Mouse (Mus musculus) limb, embryonic 13.5 days (tissue): ENCODE results near the gene Ncaph. TPM values are rescaled to one million over a fixed set of nuclear protein-coding genes. Genes with fewer than 3 reads are reported as not detected.
"Not testable (repeated sequence)": the region's sequence is repeated elsewhere in the genome, so short reads cannot be mapped to it uniquely, and the experiment has no call there.

Source experiments
- ATAC-seq: fragments of 200-750 bp; cut with Nextera tagmentation; 2 replicates; pipeline ENCODE4 v1.8.0; 2017; ENCODE audit warnings: low read depth, moderate number of reproducible peaks, moderate TSS enrichment; ENCODE audit not compliant: low FRiP score
- H3K27ac ChIP-seq: fragments of 300-500 bp; sonication (generic); 2 replicates; pipeline ENCODE4 v1.5.1; 2015; ENCODE audit warnings: inconsistent platforms, mild to moderate bottlenecking, moderate library complexity
- H3K27me3 ChIP-seq: fragments of 300-500 bp; sonication (generic); 2 replicates; pipeline ENCODE4 v1.6.1; 2015; ENCODE audit warnings: mild to moderate bottlenecking, inconsistent platforms
- H3K36me3 ChIP-seq: fragments of 300-500 bp; sonication (generic); 2 replicates; pipeline ENCODE4 v1.6.1; 2015; ENCODE audit warnings: inconsistent platforms, mild to moderate bottlenecking, moderate library complexity
- H3K4me1 ChIP-seq: fragments of 300-500 bp; sonication (generic); 2 replicates; pipeline ENCODE4 v1.6.1; 2015; ENCODE audit warnings: inconsistent platforms
- H3K4me2 ChIP-seq: fragments of 300-500 bp; sonication (generic); replicated peaks from 2 replicates; pipeline ENCODE4 v1.6.1; 2015; ENCODE audit warnings: inconsistent platforms, mild to moderate bottlenecking, moderate library complexity
- H3K4me3 ChIP-seq: fragments of 300-500 bp; sonication (generic); 2 replicates; pipeline ENCODE4 v1.5.1; 2015; ENCODE audit warnings: moderate library complexity, mild to moderate bottlenecking, inconsistent platforms
- H3K9ac ChIP-seq: fragments of 300-500 bp; sonication (generic); 2 replicates; pipeline ENCODE4 v1.6.1; 2015; ENCODE audit warnings: mild to moderate bottlenecking, inconsistent platforms
- H3K9me3 ChIP-seq: fragments of 300-500 bp; sonication (generic); 2 replicates; pipeline ENCODE4 v1.6.1; 2016; ENCODE audit warnings: inconsistent platforms
- WGBS: fragments of 180-500 bp; shearing (Covaris S2); methylation state at CpG from one replicate; pipeline ENCODE4 v1.1.7; 2015; 5-methylcytosine and 5-hydroxymethylcytosine counted together
- polyA plus RNA-seq: library from polyadenylated mRNA; unstranded; fragments of >200 nt; fragmentation: Nextera tagmentation; extraction: Ambion mirVana; gene quantifications from 2 replicates; pipeline ENCODE4 v1.2.1, GENCODE M21; 2015

Gene Ncaph
- polyA plus RNA-seq, result 81.7 and 83.1 TPM in 2 replicates

DNA sequence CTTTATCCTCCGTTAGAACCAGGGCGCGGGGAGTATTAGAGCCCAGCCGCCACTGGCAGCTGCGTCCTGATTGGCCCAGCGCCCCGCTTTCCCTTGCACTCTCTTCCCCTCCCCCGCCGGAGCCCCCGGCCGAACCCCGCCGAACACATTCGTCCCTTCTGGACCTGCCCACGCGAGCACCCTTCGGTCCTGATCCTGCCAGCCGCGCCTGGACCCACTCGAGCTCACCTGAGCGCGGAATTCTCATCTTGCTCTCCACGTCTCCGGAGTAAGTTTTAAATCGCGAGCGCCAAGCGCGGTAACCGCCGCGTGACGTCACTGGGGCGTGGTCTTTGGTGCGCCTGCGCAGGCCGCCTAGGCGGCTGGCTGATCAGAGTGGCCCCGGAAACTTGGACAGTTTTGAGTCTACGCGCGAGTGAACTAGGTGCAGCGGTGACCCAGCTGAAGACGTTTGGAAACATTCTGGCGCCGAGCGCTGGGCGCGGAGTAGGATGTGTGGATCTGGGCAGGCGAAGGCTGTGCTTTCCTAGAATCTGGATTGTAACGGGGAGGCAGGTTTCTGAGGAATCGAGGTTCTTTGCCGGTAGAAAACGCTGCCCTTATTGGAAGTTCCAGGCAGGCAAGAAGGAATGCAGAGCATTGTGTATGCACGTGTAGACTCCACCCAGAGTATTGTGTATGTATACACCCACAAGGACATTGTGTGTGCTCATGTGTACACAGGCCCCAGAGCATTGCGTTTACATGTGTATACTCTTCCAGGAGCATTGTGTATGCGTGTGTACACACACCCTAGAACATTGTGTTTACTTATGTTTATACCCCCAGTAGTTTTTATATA lies at the start of gene Ncaph:
Ncaph (minus strand) TSS at position 334 of the 841 bp plus-strand sequence.
- Histone ChIP-seq H3K4me3 (peak within 1 kb of the TSS; percentile 74), H3K9me3 (no peaks in the 10 kb centered on the region), H3K27me3 (no peaks in the 10 kb centered on the region), H3K36me3 (no peaks in the 10 kb centered on the region), H3K4me2 (peak within 1 kb of the TSS; percentile 76), H3K4me1 (peaks cover 47% of the 10 kb centered on the region), H3K9ac (peak within 1 kb of the TSS; percentile 68), H3K27ac (peak within 1 kb of the TSS; percentile 76)
- WGBS, result 2% methylated on average over 57 of the region's 57 CpGs
- ATAC-seq, result peak; percentile 93

- H3K9me3 ChIP-seq, result no peaks in the 10 kb centered on the region
- H3K4me1 ChIP-seq, result peaks cover 5% of the 10 kb centered on the region; the same call in 1 of the 2 replicates
- peak overlapping the region; percentile 86 for H3K27ac ChIP-seq
- no peaks in the 10 kb centered on the region for H3K27me3 ChIP-seq
- H3K4me3 ChIP-seq, result peak overlapping the region; percentile 60
- ATAC-seq, result peak; percentile 100
- peak overlapping the region; percentile 82 for H3K4me2 ChIP-seq
- peak overlapping the region; percentile 78 for H3K9ac ChIP-seq
- WGBS, result 3% methylated on average over 17 of the region's 17 CpGs
- no peaks in the 10 kb centered on the region for H3K36me3 ChIP-seq
Observed at GRCm38 (mm10) chr2:127182598-127183381, 49.0 kb upstream of the Ncaph start.

- WGBS, result 10% methylated on average over 1 of the region's 1 CpGs
- H3K27ac ChIP-seq, result not testable (repeated sequence)
Observed at GRCm38 (mm10) chr2:127166261-127166660, 32.5 kb upstream of the Ncaph start.

GRCm38 (mm10) chr2:127165675-127166074 lies 31.9 kb upstream of the Ncaph start:
- Histone ChIP-seq H3K4me3 (no peak overlapping the region), H3K9me3 (no peaks in the 10 kb centered on the region), H3K4me1 (no peaks in the 10 kb centered on the region), H3K27me3 (no peaks in the 10 kb centered on the region), H3K4me2 (no peak overlapping the region), H3K9ac (no peak overlapping the region), H3K27ac (no peak overlapping the region), H3K36me3 (no peaks in the 10 kb centered on the region)
- 54% methylated on average over 4 of the region's 4 CpGs for WGBS
- ATAC-seq, result no peak

More at GRCm38 (mm10) chr2:127166261-127166660, 32.5 kb upstream of the Ncaph start:
- H3K36me3 ChIP-seq, H3K9me3 ChIP-seq, H3K4me2 ChIP-seq, H3K4me3 ChIP-seq, H3K4me1 ChIP-seq, H3K27me3 ChIP-seq, ATAC-seq, H3K9ac ChIP-seq: not testable (repeated sequence)

GRCm38 (mm10) chr2:127145699-127146098 lies 11.9 kb upstream of the Ncaph start:
- H3K27ac ChIP-seq, result no peak overlapping the region
- H3K36me3 ChIP-seq, result peaks cover 9% of the 10 kb centered on the region
- no peak overlapping the region for H3K4me2 ChIP-seq
- WGBS, result 81% methylated on average over 3 of the region's 3 CpGs
- H3K4me3 ChIP-seq, result no peak overlapping the region
- H3K27me3 ChIP-seq, result no peaks in the 10 kb centered on the region
- no peak for ATAC-seq
- no peaks in the 10 kb centered on the region for H3K9me3 ChIP-seq
- no peak overlapping the region for H3K9ac ChIP-seq
- H3K4me1 ChIP-seq, result peaks cover 19% of the 10 kb centered on the region

DNA sequence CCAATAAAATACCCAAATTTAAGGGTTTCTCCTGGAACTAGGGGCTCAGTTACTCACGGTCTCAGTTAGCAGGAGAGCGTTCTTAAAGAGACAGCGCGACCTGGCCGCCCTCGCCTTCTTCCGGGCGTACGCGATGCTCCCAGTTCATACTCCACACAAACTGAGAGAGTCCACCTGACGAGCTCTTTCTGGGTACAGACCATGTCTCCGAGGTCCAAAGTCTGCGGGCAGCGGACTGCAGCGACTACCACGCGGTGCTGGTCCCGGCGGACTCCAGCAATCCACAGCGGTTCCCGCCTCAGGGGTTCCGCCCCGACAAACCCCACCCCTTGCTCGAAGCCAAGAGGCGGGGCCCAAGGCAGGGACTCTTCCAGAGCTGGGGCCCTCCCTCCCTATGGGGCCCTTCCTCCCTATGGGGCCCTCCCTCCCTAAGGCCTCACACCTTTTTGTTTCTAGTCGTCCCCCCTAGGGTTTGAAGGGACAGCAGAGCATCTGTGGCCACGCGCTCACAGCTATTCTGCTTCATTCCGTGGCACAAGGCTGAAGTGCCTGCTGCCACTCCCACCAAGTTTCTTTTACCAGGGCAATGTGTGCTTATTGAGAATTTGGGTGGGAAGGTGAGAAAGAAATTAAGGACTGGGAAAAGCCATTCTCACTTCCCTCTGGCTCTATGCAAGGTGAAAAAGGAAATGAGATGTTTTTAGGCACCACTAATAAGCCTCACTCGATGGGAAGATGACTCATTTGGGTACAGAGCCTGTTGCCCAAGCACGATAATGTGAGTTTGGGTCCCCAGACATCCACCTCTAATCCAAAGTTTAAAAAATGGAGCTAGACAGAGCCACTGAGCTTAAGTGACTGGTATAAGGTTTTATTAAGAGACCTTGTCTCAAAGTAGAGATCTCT lies 9.7 kb upstream of the Ncaph start, which contains the start of gene Itpripl1:
Itpripl1 (minus strand) TSS at position 285 of the 906 bp plus-strand sequence.
- peaks cover 21% of the 10 kb centered on the region for H3K4me1 ChIP-seq
- H3K4me3 ChIP-seq, result peak within 1 kb of the TSS; percentile 67
- 0 out of 2 replicates have a peak within 1 kb of the TSS, but pooled peaks have one; percentile 10 for H3K27ac ChIP-seq
- WGBS, result 3% methylated on average over 31 of the region's 31 CpGs
- no peaks in the 10 kb centered on the region for H3K9me3 ChIP-seq
- peak within 1 kb of the TSS; percentile 77 for H3K9ac ChIP-seq
- peak within 1 kb of the TSS; percentile 83 for H3K4me2 ChIP-seq
- H3K27me3 ChIP-seq, result no peaks in the 10 kb centered on the region
- peak; percentile 89 for ATAC-seq
- peaks cover 25% of the 10 kb centered on the region for H3K36me3 ChIP-seq

DNA sequence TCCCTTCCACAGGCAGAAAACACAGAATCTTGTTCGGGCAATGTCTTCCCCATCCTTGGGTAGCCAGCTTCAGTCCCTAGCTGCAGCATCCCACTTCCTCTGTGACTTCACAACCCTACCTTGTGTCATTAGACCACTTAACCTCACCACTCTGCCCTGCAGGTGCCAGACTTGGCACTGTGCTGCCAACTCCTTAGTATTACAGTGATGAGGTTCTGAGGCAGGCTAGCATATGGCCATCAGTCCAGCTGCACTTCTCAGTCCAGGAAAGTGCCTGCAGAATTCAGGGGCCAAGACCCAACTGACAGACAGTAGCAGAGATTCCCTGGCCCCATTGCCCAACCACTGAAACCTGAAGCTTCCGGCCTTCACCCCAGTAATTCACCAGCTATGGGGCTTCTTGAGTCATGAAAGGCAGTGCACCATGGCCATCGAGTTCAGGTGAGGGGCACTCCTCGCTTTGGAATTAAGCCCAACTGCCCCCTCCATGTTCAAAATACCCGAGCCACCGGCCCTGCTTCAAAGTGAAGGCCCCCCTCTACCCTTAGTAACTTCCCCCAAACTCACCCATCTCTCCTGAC lies 8.9 kb upstream of the Ncaph start:
- H3K9me3 ChIP-seq, result no peaks in the 10 kb centered on the region
- H3K4me3 ChIP-seq, result peak overlapping the region; percentile 67
- H3K4me1 ChIP-seq, result peaks cover 28% of the 10 kb centered on the region
- peaks cover 25% of the 10 kb centered on the region for H3K36me3 ChIP-seq
- ATAC-seq, result peak; percentile 22; the same call in 1 of the 2 replicates
- H3K9ac ChIP-seq, result peak overlapping the region; percentile 77
- peak overlapping the region; percentile 83 for H3K4me2 ChIP-seq
- WGBS, result 16% methylated on average over 6 of the region's 6 CpGs
- no peaks in the 10 kb centered on the region for H3K27me3 ChIP-seq
- H3K27ac ChIP-seq, result 0 out of 2 replicates have a peak overlapping the region, but pooled peaks have one; percentile 10

GRCm38 (mm10) chr2:127142031-127142430 lies 8.3 kb upstream of the Ncaph start:
- Histone ChIP-seq H3K4me1 (peaks cover 34% of the 10 kb centered on the region), H3K9ac (peak overlapping the region; percentile 77; the same call in 1 of the 2 replicates), H3K36me3 (peaks cover 25% of the 10 kb centered on the region), H3K9me3 (no peaks in the 10 kb centered on the region), H3K27ac (no peak overlapping the region), H3K4me3 (peak overlapping the region; percentile 67), H3K4me2 (peak overlapping the region; percentile 83), H3K27me3 (no peaks in the 10 kb centered on the region)
- 84% methylated on average over 10 of the region's 10 CpGs for WGBS
- ATAC-seq, result no peak

GRCm38 (mm10) chr2:127140011-127140410 lies 6.3 kb upstream of the Ncaph start:
- H3K4me2 ChIP-seq, result no peak overlapping the region
- H3K27ac ChIP-seq, result no peak overlapping the region
- no peak overlapping the region for H3K9ac ChIP-seq
- ATAC-seq, result no peak
- H3K4me3 ChIP-seq, result no peak overlapping the region
- H3K4me1 ChIP-seq, result peaks cover 42% of the 10 kb centered on the region
- no peaks in the 10 kb centered on the region for H3K9me3 ChIP-seq
- H3K36me3 ChIP-seq, result peaks cover 25% of the 10 kb centered on the region
- 95% methylated on average over 7 of the region's 7 CpGs for WGBS
- H3K27me3 ChIP-seq, result no peaks in the 10 kb centered on the region

DNA sequence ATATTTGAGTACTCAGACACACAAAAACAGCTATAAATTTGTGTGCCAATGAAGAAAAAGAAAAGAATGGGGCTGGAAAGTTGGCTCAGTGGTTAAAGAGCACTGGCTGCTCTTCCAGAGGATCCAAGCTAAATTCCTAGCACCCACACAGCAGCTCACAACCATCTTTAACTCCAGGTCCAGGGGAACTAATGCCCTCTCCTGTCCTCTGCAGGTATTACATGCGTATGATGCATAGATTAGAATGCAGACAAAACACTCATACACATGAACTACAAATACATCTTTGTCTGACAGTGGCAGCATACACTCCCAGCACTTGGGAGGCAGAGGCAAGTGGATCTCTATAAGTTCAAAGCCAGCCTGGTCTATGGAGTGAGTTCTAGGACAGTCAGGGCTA lies 5.9 kb upstream of the Ncaph start:
- no peak overlapping the region for H3K9ac ChIP-seq

DNA sequence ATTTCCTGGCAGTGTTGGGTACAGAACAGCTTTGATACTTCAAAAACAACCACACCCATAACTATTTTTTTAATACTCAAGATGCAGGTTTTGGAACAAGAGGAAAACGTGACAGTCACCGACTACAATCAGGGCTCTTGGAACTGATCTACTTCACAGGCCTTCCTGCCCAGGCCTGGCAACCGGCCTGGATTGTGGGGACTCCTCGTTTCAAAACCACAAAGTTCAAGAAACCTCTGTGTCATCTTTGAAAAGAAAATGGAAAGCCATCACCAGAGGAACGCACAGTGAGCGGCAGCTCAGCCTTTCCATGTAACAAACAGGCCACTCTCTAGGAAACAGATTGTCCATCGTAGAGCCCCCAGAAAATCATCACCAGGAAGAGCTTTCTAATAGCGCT lies 5.3 kb upstream of the Ncaph start:
- Histone ChIP-seq H3K36me3 (peaks cover 25% of the 10 kb centered on the region), H3K4me2 (no peak overlapping the region), H3K9me3 (no peaks in the 10 kb centered on the region), H3K27me3 (no peaks in the 10 kb centered on the region), H3K27ac (no peak overlapping the region), H3K4me3 (no peak overlapping the region), H3K4me1 (peaks cover 49% of the 10 kb centered on the region), H3K9ac (no peak overlapping the region)
- 93% methylated on average over 8 of the region's 8 CpGs for WGBS
- ATAC-seq, result no peak

More for the DNA sequence above, 5.9 kb upstream of the Ncaph start:
- WGBS, result 97% methylated on average over 1 of the region's 1 CpGs
- peaks cover 25% of the 10 kb centered on the region for H3K36me3 ChIP-seq
- no peak overlapping the region for H3K4me3 ChIP-seq
- H3K9me3 ChIP-seq, result no peaks in the 10 kb centered on the region
- no peaks in the 10 kb centered on the region for H3K27me3 ChIP-seq
- peaks cover 44% of the 10 kb centered on the region for H3K4me1 ChIP-seq
- no peak overlapping the region for H3K27ac ChIP-seq
- H3K4me2 ChIP-seq, result no peak overlapping the region
- ATAC-seq, result no peak
